Mouse (Mus musculus): Measurements from ENCODE around the gene Magi2.

- TF ChIP-seq POLR2A (IDR thresholded peaks at IDR 0.05; ENCODE audit: low read depth, low read length) (no peak), CTCF (IDR thresholded peaks at IDR 0.05; ENCODE audit: extremely low read depth, insufficient read depth, insufficient read length, insufficient replicate concordance) (no peak)
These were observed 1524.9 kb downstream of the Magi2 start for GRCm38 (mm10) chr5:20751696-20752095.
